Mouse (Mus musculus): ENCODE results near the gene Gm43302. TPM values are rescaled to one million over a fixed set of nuclear protein-coding genes. Genes with fewer than 3 reads are reported as not detected.
"Not testable (repeated sequence)": the region's sequence is repeated elsewhere in the genome, so short reads cannot be mapped to it uniquely, and the experiment has no call there.

The Gm43302 gene
- under 1 TPM in 1 of 2 experiments, not detected in 1; 0.07 TPM for total RNA-seq (2021)

GRCm38 (mm10) chr5:105293226-105294165, at the start of gene Gm43302, which contains the start of gene Gbp6:
Gene Gm43302, minus strand, starts transcription at chr5:105293695.
Gene Gbp6, minus strand, starts transcription at chr5:105293698.
- DNase-seq, result peak; percentile 45 to 50
- intact Hi-C loops (cut with DNase I), result not testable (repeated sequence)

DNA sequence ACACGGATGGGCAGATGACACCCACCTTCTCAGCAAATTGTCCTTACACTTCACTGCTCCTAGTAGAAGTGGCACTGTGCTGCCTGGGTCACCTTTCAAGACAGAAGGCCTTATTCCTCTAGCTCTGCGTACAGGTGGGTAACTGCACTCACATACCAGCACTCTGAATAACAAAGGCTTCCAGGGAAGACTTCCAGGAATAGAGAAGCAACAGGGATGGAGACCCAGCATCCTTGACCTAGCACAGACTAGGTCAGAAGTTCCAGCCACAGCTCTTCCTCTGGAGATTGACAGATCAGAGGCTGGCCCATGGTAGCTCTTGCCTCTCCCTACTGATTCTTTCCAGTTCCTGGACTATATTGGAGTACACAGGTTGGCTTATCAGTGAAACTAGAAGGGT, 47.8 kb upstream of the Gm43302 start:
- DNase-seq, result no peak
- intact Hi-C loops (cut with DNase I), result no loop called here

- intact Hi-C loops (cut with DNase I), result loop anchor here (1.0 to 10.0 kb wide), 2 partner anchors 336 to 978 kb away; no protein-coding TSS in a partner anchor
- DNase-seq, result peak; percentile 37 to 55
These were observed 29.0 kb upstream of the Gm43302 start for GRCm38 (mm10) chr5:105322543-105322942.

DNA sequence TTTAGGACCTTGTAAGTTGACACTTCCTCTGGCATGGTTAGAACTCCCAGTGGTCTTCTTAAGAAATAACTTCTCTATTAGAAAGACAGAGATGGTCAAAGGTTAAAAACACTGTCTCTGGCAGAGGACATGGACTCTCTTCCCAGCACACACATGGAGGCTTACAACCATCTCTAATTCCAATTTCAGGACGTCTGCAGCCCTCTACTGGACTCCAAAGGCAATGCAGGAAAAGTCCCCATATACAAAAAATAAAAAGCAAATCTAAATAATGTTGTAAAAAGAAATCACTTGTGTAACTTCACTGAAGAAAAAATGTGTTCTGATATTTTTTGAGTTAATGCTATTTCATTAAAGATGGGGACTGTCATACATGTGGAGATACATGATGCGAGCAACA, 17.4 kb upstream of the Gm43302 start:
- intact Hi-C loops (cut with DNase I), result no loop called here
- DNase-seq, result no peak

DNA sequence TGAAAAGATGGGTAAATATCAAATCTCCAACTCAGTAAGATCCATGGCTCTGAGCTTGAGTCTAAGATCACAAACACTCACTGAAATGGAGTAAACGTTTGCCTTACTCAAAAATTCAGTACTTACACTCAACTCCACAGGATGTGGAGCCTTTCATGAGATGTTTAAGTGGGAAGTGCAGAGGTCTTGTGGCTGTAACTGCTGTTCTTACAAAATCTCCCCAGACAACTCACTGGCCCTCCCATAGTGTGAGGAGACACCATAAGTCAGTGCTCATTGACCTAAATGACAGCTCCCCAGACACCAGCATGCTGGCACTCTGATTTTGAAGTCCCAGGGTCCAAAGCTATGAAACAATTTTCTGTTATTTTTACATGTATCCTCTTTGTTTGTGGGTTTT, 15.7 kb upstream of the Gm43302 start:
- intact Hi-C loops (cut with DNase I), result not testable (repeated sequence)

DNA sequence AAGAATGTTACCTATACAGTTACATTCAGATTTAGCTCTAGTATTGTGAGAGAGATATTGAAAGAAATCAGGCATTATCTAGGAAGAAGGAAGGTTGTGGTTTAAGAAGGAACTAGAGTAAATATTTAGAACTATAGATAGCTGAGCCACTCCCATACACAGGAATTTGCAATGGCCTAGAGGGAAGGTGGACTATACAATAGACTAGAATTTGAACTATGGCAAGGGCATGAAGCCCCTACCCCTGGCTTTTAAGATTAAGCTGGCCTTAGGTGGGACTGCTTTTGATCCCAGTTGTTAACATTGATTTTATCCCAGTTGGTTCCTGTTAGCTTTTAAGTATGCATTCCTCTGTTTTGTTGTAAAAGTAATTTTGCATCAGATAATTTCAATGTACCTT, 13.5 kb upstream of the Gm43302 start:
- intact Hi-C loops (cut with DNase I); DNase-seq: not testable (repeated sequence)

More for the DNA sequence above, 15.7 kb upstream of the Gm43302 start:
- DNase-seq, result not testable (repeated sequence)

- DNase-seq, result no peak
- intact Hi-C loops (cut with DNase I), result no loop called here
These were observed 12.7 kb upstream of the Gm43302 start for GRCm38 (mm10) chr5:105306159-105306581.

- DNase-seq; intact Hi-C loops (cut with DNase I): not testable (repeated sequence)
These were observed 12.2 kb upstream of the Gm43302 start for GRCm38 (mm10) chr5:105305671-105306070.

DNA sequence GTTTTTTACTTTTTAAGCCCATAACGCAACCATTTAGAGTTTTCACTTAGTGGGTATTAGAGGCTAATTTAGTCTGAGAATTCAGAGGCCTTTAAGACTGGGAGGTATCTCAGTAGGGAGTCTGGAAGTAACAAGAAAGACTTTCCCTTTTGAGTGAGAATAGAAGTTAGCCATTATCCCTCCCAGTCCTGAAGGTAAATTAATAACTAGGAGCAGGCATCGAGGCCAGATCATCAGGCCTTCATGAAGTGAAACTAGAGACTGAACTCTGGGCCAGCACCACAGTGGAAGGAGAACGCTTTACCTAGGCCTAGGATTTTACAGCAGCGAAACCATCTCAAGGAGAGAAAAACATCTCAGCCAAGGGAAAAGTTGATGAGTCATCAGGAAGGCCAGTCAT, 8.5 kb upstream of the Gm43302 start:
- no peak for DNase-seq
- intact Hi-C loops (cut with DNase I), result no loop called here

GRCm38 (mm10) chr5:105301531-105301930, 8.0 kb upstream of the Gm43302 start:
- peak; percentile 18 to 46 for DNase-seq

DNA sequence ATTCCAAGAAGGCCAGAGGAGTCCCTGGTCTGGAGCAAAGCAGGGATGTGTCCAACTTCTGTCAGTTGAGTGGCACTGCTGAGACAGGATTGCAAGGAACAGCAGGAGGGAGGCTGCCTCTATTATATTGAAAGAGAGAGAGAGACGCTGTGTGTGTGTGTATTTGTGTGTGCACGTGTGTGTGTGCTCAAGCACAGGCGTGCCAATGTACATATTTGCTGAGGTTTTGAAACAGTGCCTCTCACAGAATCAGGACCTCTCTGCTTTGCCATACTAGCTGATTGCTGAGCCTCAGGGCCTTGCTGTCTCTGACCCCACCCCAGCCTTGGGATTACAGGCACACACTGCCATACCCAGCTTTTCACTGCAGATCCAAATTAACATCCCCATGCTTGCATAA, 2.3 kb upstream of the Gm43302 start:
- intact Hi-C loops (cut with DNase I), result no loop called here
- no peak for DNase-seq

More at GRCm38 (mm10) chr5:105301531-105301930, 8.0 kb upstream of the Gm43302 start:
- intact Hi-C loops (cut with DNase I), result no loop called here

DNA sequence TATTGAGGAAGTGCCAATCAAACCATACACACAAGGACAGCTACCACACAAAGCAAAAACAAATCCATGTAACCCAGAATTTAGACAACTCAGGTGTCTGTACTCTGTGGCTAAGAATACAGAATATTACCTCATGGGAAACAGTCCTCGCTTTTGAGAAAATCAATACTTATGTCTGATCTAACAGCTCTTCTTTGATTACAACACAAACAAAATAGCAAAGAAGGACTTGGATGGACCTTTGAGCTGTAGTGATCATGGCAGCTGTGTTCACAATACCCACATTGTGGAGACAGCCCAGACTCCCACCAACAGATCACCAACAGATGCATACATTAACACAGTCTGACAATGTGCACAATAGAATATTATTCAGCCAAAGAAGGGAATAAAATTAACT, 1.0 kb downstream of the Gm43302 start:
- intact Hi-C loops (cut with DNase I), result no loop called here
- no peak for DNase-seq

DNA sequence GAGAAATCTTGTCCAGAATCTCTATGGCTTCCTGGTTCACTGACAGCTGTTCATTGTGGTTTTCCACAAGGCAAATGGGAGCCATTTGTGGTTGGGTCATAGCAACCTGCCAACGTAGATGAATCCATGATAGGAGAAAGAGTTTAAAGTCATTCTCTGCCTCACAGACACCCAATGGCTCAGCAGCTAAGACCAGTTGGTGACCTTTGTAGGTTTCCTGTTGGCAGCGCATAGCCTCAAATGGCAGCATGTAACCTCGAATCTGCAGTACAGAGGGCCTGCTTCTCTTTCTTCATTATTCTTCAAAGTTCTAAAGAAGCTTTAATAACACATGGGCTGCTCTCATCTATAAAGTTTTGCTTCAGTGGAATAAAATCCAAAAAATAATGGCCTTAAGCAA, 2.6 kb downstream of the Gm43302 start:
- DNase-seq; intact Hi-C loops (cut with DNase I): not testable (repeated sequence)

GRCm38 (mm10) chr5:105260673-105261072, 32.8 kb downstream of the Gm43302 start:
- DNase-seq, result not testable (repeated sequence)
- intact Hi-C loops (cut with DNase I), result loop anchor here (5.0 kb wide), 1 partner anchor 53 kb away; no protein-coding TSS in a partner anchor

DNA sequence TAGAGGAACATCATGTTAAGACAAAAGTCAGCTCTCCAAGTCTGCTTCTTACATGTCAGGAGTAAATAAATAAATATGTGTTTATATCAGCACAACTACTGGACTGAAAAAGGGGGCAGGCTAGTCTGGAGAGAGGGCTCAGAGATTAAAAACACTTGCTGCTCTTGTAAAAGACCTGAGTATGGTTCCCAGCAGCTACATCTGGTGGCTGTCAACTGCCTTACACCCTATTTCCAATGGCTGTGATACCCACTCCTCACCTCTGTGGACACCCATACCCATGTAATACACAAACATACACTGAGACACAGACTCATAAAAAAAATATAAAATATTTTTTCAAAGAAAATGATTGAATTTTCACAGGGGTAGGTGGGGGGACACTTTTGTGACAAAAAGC, 41.0 kb downstream of the Gm43302 start:
- no peak for DNase-seq
- intact Hi-C loops (cut with DNase I), result no loop called here

DNA sequence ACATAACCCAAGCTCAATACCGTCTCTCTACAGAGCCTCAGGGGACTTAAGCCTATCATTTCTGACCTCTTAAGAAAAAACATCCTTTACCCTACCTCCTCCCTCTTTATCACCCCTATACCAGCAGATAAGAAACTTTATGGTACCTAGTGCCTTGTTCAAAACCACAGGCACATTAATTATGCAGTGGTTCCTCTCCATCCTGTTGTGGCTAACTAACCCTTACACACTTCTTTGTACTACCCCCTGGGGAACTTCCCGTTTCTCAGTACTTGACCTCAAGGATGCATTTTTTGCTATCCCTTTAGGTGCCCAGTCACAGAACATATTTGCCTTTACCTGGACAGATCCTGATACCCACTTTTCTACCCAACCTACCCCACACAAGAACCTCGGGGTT, 48.8 kb downstream of the Gm43302 start:
- intact Hi-C loops (cut with DNase I); DNase-seq: not testable (repeated sequence)

- intact Hi-C loops (cut with DNase I); DNase-seq: not testable (repeated sequence)
These were observed 52.5 kb downstream of the Gm43302 start for GRCm38 (mm10) chr5:105240982-105241381.

GRCm38 (mm10) chr5:105239483-105240047, 53.9 kb downstream of the Gm43302 start, which contains the start of gene Gbp10:
Gene Gbp10, minus strand, starts transcription at chr5:105239533.
- peak; percentile 10 to 14 for DNase-seq
- intact Hi-C loops (cut with DNase I), result not testable (repeated sequence)

GRCm38 (mm10) chr5:105238402-105238801, 55.1 kb downstream of the Gm43302 start:
- DNase-seq; intact Hi-C loops (cut with DNase I): not testable (repeated sequence)

DNA sequence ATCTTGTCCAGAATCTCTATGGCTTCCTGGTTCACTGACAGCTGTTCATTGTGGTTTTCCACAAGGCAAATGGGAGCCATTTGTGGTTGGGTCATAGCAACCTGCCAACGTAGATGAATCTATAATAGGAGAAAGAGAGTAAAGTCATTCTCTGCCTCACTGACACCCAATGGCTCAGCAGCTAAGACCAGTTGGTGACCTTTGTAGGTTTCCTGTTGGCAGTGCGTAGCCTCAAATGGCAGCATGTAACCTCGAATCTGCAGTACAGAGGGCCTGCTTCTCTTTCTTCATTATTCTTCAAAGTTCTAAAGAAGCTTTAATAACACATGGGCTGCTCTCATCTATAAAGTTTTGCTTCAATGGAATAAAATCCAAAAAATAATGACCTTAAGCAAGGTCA, 57.5 kb downstream of the Gm43302 start:
- DNase-seq; intact Hi-C loops (cut with DNase I): not testable (repeated sequence)

GRCm38 (mm10) chr5:105208957-105209356, 84.5 kb downstream of the Gm43302 start:
- not testable (repeated sequence) for DNase-seq
- intact Hi-C loops (cut with DNase I), result loop anchor here (5.0 kb wide), 1 partner anchor 53 kb away; no protein-coding TSS in a partner anchor

Measured in heart, postnatal 10 days (tissue).